In genomic region chr12:55432920-55433284, GRCm38 (mm10) we compare ENCODE assay signal across 18 mouse cellular contexts. TPM values are rescaled to one million over a fixed set of nuclear protein-coding genes. Genes with fewer than 3 reads are reported as not detected.
DNase-seq lines count a peak whose midpoint lies in the region; ATAC-seq and TF ChIP-seq lines count a peak whose summit lies in the region.
"Had no signal": no experiment of that assay in that cellular context is flagged by ENCODE, and none has a peak within 500 bp of the region (broad histone marks: within the 10 kb centered on the region; RNA-seq: fewer than 3 reads in every experiment).

No protein-coding gene starts in this region.

- peak; percentile 53 for DNase-seq in midbrain, embryonic 11.5 days (ENCODE audit: low spot score, missing footprints)
- DNase-seq in midbrain, postnatal 0 days (ENCODE audit: low spot score), result no peak
- peak; percentile 85 for DNase-seq in R1 (ENCODE audit: low read depth, low spot score)
- DNase-seq in yolk sac, embryonic 10.5 days (ENCODE audit: low spot score), result no peak
- no peak for DNase-seq in left cerebral cortex, postnatal 10 days (ENCODE audit: extremely low spot score in 1 of 2, low spot score in 2 of 2)
- DNase-seq in lung, postnatal 36 days, result no peak
- DNase-seq: adrenal gland, postnatal 14 days; cerebellum, adult 18-20 months; cerebellum, adult 9-11 months; gastrocnemius, postnatal 36 days; heart, adult 11 months; heart, postnatal 4 days had no signal

- no peak overlapping the region for H3K4me2 ChIP-seq in midbrain, embryonic 11.5 days
- no peak overlapping the region for H3K4me2 ChIP-seq in midbrain, postnatal 0 days (ENCODE audit: low read depth, low read length, poor library complexity, severe bottlenecking)
- H3K4me2 ChIP-seq: forebrain, embryonic 15.5 days; heart, embryonic 13.5 days; hindbrain, embryonic 12.5 days had no signal

- H3K4me3 ChIP-seq in midbrain, embryonic 11.5 days (ENCODE audit: low read depth, low read length), result no peak overlapping the region
- H3K4me3 ChIP-seq in midbrain, postnatal 0 days (ENCODE audit: low read depth, low read length), result no peak overlapping the region
- H3K4me3 ChIP-seq in ES-Bruce4 (ENCODE audit: low read depth, low read length), result no peak overlapping the region
- H3K4me3 ChIP-seq: forebrain, embryonic 15.5 days; heart, embryonic 13.5 days; hindbrain, embryonic 12.5 days had no signal

- no peaks in the 10 kb centered on the region for H3K36me3 ChIP-seq in midbrain, embryonic 11.5 days (ENCODE audit: control insufficient read depth, insufficient read depth, low read length)
- H3K36me3 ChIP-seq in midbrain, postnatal 0 days (ENCODE audit: insufficient read depth, low read length), result no peaks in the 10 kb centered on the region
- no peaks in the 10 kb centered on the region for H3K36me3 ChIP-seq in ES-Bruce4 (ENCODE audit: control insufficient read depth, insufficient read depth, low read length, poor library complexity, severe bottlenecking)
- H3K36me3 ChIP-seq: forebrain, embryonic 15.5 days; G1E; heart, embryonic 13.5 days; hindbrain, embryonic 12.5 days had no signal

- H3K4me1 ChIP-seq in midbrain, embryonic 11.5 days (ENCODE audit: control insufficient read depth, insufficient read depth, low read length), result no peaks in the 10 kb centered on the region; the same call in 1 of the 2 replicates
- no peaks in the 10 kb centered on the region for H3K4me1 ChIP-seq in midbrain, postnatal 0 days (ENCODE audit: insufficient read depth, low read length)
- peaks cover 8% of the 10 kb centered on the region for H3K4me1 ChIP-seq in ES-Bruce4 (ENCODE audit: control insufficient read depth, insufficient read depth, low read length)
- H3K4me1 ChIP-seq: forebrain, embryonic 15.5 days had no signal

- no peak for TF ChIP-seq CTCF in midbrain, postnatal 0 days (IDR thresholded peaks at IDR 0.05)
- peak; percentile 17 for TF ChIP-seq CTCF in ES-Bruce4 (IDR thresholded peaks at IDR 0.05; ENCODE audit: low read depth, low read length)

- no peak for TF ChIP-seq POLR2A in ES-Bruce4 (IDR thresholded peaks at IDR 0.05; ENCODE audit: insufficient read depth, low read length)

- TF ChIP-seq EP300 in ES-Bruce4 (IDR thresholded peaks at IDR 0.05; ENCODE audit: insufficient read depth, low read depth, low read length), result no peak

- H3K27me3 ChIP-seq in midbrain, embryonic 11.5 days (ENCODE audit: control insufficient read depth, insufficient read depth, low read length), result no peaks in the 10 kb centered on the region
- no peaks in the 10 kb centered on the region for H3K27me3 ChIP-seq in midbrain, postnatal 0 days (ENCODE audit: insufficient read depth, low read length)
- no peaks in the 10 kb centered on the region for H3K27me3 ChIP-seq in ES-Bruce4 (ENCODE audit: control insufficient read depth, insufficient read depth, low read length, poor library complexity, severe bottlenecking)
- H3K27me3 ChIP-seq: forebrain, embryonic 15.5 days; heart, embryonic 13.5 days; hindbrain, embryonic 12.5 days had no signal

- H3K9me3 ChIP-seq in midbrain, embryonic 11.5 days (ENCODE audit: control insufficient read depth, low read length), result no peaks in the 10 kb centered on the region
- no peaks in the 10 kb centered on the region for H3K9me3 ChIP-seq in midbrain, postnatal 0 days (ENCODE audit: low read length)
- H3K9me3 ChIP-seq in ES-Bruce4 (replicated peaks; ENCODE audit: control insufficient read depth, insufficient read depth, low read length, poor library complexity, severe bottlenecking), result no peaks in the 10 kb centered on the region
- H3K9me3 ChIP-seq: forebrain, embryonic 15.5 days; hindbrain, embryonic 12.5 days had no signal

- intact Hi-C loops in left cerebral cortex, postnatal 10 days (cut with DNase I), result no loop called here

- WGBS in midbrain, embryonic 11.5 days, result 93% methylated on average over 8 of the region's 8 CpGs
- 94% methylated on average over 8 of the region's 8 CpGs for WGBS in midbrain, postnatal 0 days

- no peak for ATAC-seq in midbrain, embryonic 11.5 days (ENCODE audit: low FRiP score)
- ATAC-seq in midbrain, postnatal 0 days (ENCODE audit: low FRiP score), result no peak
- ATAC-seq: forebrain, embryonic 15.5 days; hindbrain, embryonic 16.5 days had no signal

- H3K9ac ChIP-seq in midbrain, embryonic 11.5 days (ENCODE audit: low read length), result no peak overlapping the region
- no peak overlapping the region for H3K9ac ChIP-seq in midbrain, postnatal 0 days (replicated peaks; ENCODE audit: low read length, poor library complexity, severe bottlenecking)
- H3K9ac ChIP-seq in ES-Bruce4 (ENCODE audit: low read depth, poor library complexity, severe bottlenecking), result no peak overlapping the region
- H3K9ac ChIP-seq: forebrain, embryonic 15.5 days; heart, embryonic 13.5 days; hindbrain, embryonic 12.5 days had no signal

- H3K27ac ChIP-seq in midbrain, embryonic 11.5 days (ENCODE audit: low read depth, low read length), result no peak overlapping the region
- H3K27ac ChIP-seq in midbrain, postnatal 0 days (ENCODE audit: low read depth, low read length), result no peak overlapping the region
- no peak overlapping the region for H3K27ac ChIP-seq in ES-Bruce4 (ENCODE audit: insufficient read depth, low read length)
- H3K27ac ChIP-seq: forebrain, embryonic 15.5 days; hindbrain, embryonic 12.5 days had no signal

RNA-seq across cellular contexts. Expression of gene Psma6, which starts 48.9 kb away (rescaled TPM):
- 506 and 513 TPM in 2 replicates for polyA plus RNA-seq in midbrain, embryonic 11.5 days (2014; fragmentation: Nextera tagmentation; extraction: Ambion mirVana)
- total RNA-seq in midbrain, postnatal 0 days (2014; rRNA removed), result 91.1 and 102 TPM in 2 replicates
- 422 and 424 TPM in 2 replicates for polyA plus RNA-seq in midbrain, postnatal 0 days (2015; fragmentation: Nextera tagmentation; extraction: Ambion mirVana)
- 308 and 323 TPM in 2 replicates for polyA plus RNA-seq in ES-Bruce4 (2011; ENCODE audit: insufficient read depth, insufficient read length, low read depth, missing spikeins)
- 100 to 1,000 TPM; 151 to 158 TPM for total RNA-seq in left cerebral cortex, postnatal 10 days (2021)

RNA-seq across cellular contexts. Expression of gene Nfkbia, which starts 59.5 kb away (rescaled TPM):
- polyA plus RNA-seq in midbrain, embryonic 11.5 days (2014; fragmentation: Nextera tagmentation; extraction: Ambion mirVana), result 43.1 and 45.0 TPM in 2 replicates
- total RNA-seq in midbrain, postnatal 0 days (2014; rRNA removed), result 40.8 and 51.4 TPM in 2 replicates
- 74.6 and 77.3 TPM in 2 replicates for polyA plus RNA-seq in midbrain, postnatal 0 days (2015; fragmentation: Nextera tagmentation; extraction: Ambion mirVana)
- polyA plus RNA-seq in ES-Bruce4 (2011; ENCODE audit: insufficient read depth, insufficient read length, low read depth, missing spikeins), result 40.9 and 45.3 TPM in 2 replicates
- 10 to 100 TPM; 27.8 to 37.5 TPM for total RNA-seq in left cerebral cortex, postnatal 10 days (2021)

Comparison
In these comparisons a context has a peak if more than half of its experiments do, and no peak if none do; other contexts are left out.
1. DNase-seq: peak in midbrain, embryonic 11.5 days (single experiment) and R1 (single experiment); none in midbrain, postnatal 0 days (single experiment), yolk sac, embryonic 10.5 days (single experiment), left cerebral cortex, postnatal 10 days (0 of 2) and lung, postnatal 36 days (single experiment).